Mouse (Mus musculus) B cell, adult 62 days (primary cell): ENCODE measurements around the gene Ifi27l2b. TPM values are rescaled to one million over a fixed set of nuclear protein-coding genes. Genes with fewer than 3 reads are reported as not detected.

Experiments
- total RNA-seq: library from RNA; stranded (reverse); gene quantifications from 4 replicates; pipeline ENCODE4 v1.2.4, GENCODE M21; 2023

The Ifi27l2b gene
- total RNA-seq = not detected in 4 replicates

GRCm38 (mm10) chr12:103457140-103457539, at the start of gene Ifi27l2b:
Gene Ifi27l2b (minus strand): TSS chr12:103457223.

GRCm38 (mm10) chr12:103443524-103443923, 13.5 kb downstream of the Ifi27l2b start, which contains the start of gene Ifi27l2a:
Gene Ifi27l2a (minus strand): TSS chr12:103443680.

GRCm38 (mm10) chr12:103433986-103434731, 22.9 kb downstream of the Ifi27l2b start, which contains the start of gene Ifi27:
Gene Ifi27 (plus strand): TSS chr12:103434211.

GRCm38 (mm10) chr12:103425729-103426470, 31.1 kb downstream of the Ifi27l2b start, which contains the start of gene Ddx24:
Gene Ddx24 (minus strand): TSS chr12:103425830.

GRCm38 (mm10) chr12:103407720-103408119, 49.3 kb downstream of the Ifi27l2b start, which contains the start of gene 9330161L09Rik:
Gene 9330161L09Rik (minus strand): TSS chr12:103407820.

Other genes starting within 250 kb of the Ifi27l2b start
- not detected in 4 replicates for gene Prima1, start 215.1 kb downstream of the Ifi27l2b start, total RNA-seq
- gene Fam181a, start 146.2 kb downstream of the Ifi27l2b start, total RNA-seq = not detected in 4 replicates
- 28.5 to 35.0 TPM (median 31.5 TPM) in 4 replicates for gene Asb2, start 101.2 kb downstream of the Ifi27l2b start, total RNA-seq
- gene Otub2, start 68.5 kb downstream of the Ifi27l2b start, total RNA-seq = 3.7 to 5.3 TPM (median 4.7 TPM) in 4 replicates
- gene 9330161L09Rik, start 49.4 kb downstream of the Ifi27l2b start, total RNA-seq = 8.5 to 14.3 TPM (median 11.7 TPM) in 4 replicates
- 231 to 248 TPM (median 240 TPM) in 4 replicates for gene Ddx24, start 31.4 kb downstream of the Ifi27l2b start, total RNA-seq
- gene Ifi27, start 23.0 kb downstream of the Ifi27l2b start, total RNA-seq = 88.0 to 102 TPM (median 92.5 TPM) in 4 replicates
- 160 to 191 TPM (median 168 TPM) in 4 replicates for gene Ifi27l2a, start 13.5 kb downstream of the Ifi27l2b start, total RNA-seq
- not detected in 4 replicates for gene Ppp4r4, start 75.1 kb upstream of the Ifi27l2b start, total RNA-seq
- gene Serpina10, start 174.2 kb upstream of the Ifi27l2b start, total RNA-seq = not detected in 4 replicates
- gene Serpina6, start 200.0 kb upstream of the Ifi27l2b start, total RNA-seq = not detected in 4 replicates
- not detected in 4 replicates for gene Serpina16, start 218.9 kb upstream of the Ifi27l2b start, total RNA-seq
- not detected in 4 replicates for gene Serpina1f, start 238.3 kb upstream of the Ifi27l2b start, total RNA-seq